Mouse (Mus musculus) stomach, embryonic 15.5 days (tissue): ENCODE results near the gene Zfp866. TPM values are rescaled to one million over a fixed set of nuclear protein-coding genes. Genes with fewer than 3 reads are reported as not detected.

Experiments
- ATAC-seq: fragments of 200-750 bp; cut with Nextera tagmentation; 2 replicates; pipeline ENCODE4 v1.8.0; 2017; ENCODE audit warnings: low read depth, moderate number of reproducible peaks, moderate TSS enrichment; ENCODE audit not compliant: insufficient read depth, low FRiP score
- H3K27ac ChIP-seq: fragments of 300-500 bp; sonication (generic); 2 replicates; pipeline ENCODE4 v1.5.1; 2015; ENCODE audit warnings: mild to moderate bottlenecking, inconsistent platforms
- H3K27me3 ChIP-seq: fragments of 300-500 bp; sonication (generic); replicated peaks from 2 replicates; pipeline ENCODE4 v1.6.1; 2015; ENCODE audit warnings: inconsistent platforms
- H3K36me3 ChIP-seq: fragments of 300-500 bp; sonication (generic); 2 replicates; pipeline ENCODE4 v1.6.1; 2015; ENCODE audit warnings: inconsistent platforms
- H3K4me1 ChIP-seq: fragments of 300-500 bp; sonication (generic); 2 replicates; pipeline ENCODE4 v1.6.1; 2015; ENCODE audit warnings: inconsistent platforms
- H3K4me2 ChIP-seq: fragments of 300-500 bp; sonication (generic); 2 replicates; pipeline ENCODE4 v1.6.1; 2015; ENCODE audit warnings: mild to moderate bottlenecking, inconsistent platforms
- H3K4me3 ChIP-seq: fragments of 300-500 bp; sonication (generic); replicated peaks from 2 replicates; pipeline ENCODE4 v1.5.1; 2015; ENCODE audit warnings: inconsistent platforms
- H3K9ac ChIP-seq: fragments of 300-500 bp; sonication (generic); 2 replicates; pipeline ENCODE4 v1.6.1; 2015; ENCODE audit warnings: inconsistent platforms
- H3K9me3 ChIP-seq: fragments of 300-500 bp; sonication (generic); 2 replicates; pipeline ENCODE4 v1.6.1; 2016; ENCODE audit warnings: inconsistent platforms
- WGBS: fragments of 180-500 bp; shearing (Covaris S2); methylation state at CpG from one replicate; pipeline ENCODE4 v1.1.7; 2015; 5-methylcytosine and 5-hydroxymethylcytosine counted together
- polyA plus RNA-seq: library from polyadenylated mRNA; unstranded; fragments of >200 nt; fragmentation: Nextera tagmentation; extraction: Ambion mirVana; gene quantifications from 2 replicates; pipeline ENCODE4 v1.2.1, GENCODE M21; 2015

Gene Zfp866
- polyA plus RNA-seq, 1 experiment from 2014 or later = 24.7 TPM

- 92% methylated on average over 4 of the region's 4 CpGs for WGBS
- Histone ChIP-seq H3K27me3 (no peaks in the 10 kb centered on the region), H3K4me3 (no peak overlapping the region), H3K36me3 (peaks cover 48% of the 10 kb centered on the region), H3K4me2 (no peak overlapping the region), H3K27ac (no peak overlapping the region), H3K9ac (no peak overlapping the region), H3K9me3 (no peaks in the 10 kb centered on the region), H3K4me1 (no peaks in the 10 kb centered on the region)
- ATAC-seq = no peak
Observed at GRCm38 (mm10) chr8:69761814-69762445, 29.0 kb downstream of the Zfp866 start.

GRCm38 (mm10) chr8:69758316-69758715 lies 32.7 kb downstream of the Zfp866 start:
- H3K4me1 ChIP-seq = no peaks in the 10 kb centered on the region
- H3K27ac ChIP-seq = no peak overlapping the region
- H3K4me3 ChIP-seq = no peak overlapping the region
- H3K9me3 ChIP-seq = no peaks in the 10 kb centered on the region
- no peak overlapping the region for H3K9ac ChIP-seq
- peaks cover 15% of the 10 kb centered on the region for H3K36me3 ChIP-seq
- no peak for ATAC-seq
- no peaks in the 10 kb centered on the region for H3K27me3 ChIP-seq
- 92% methylated on average over 5 of the region's 5 CpGs for WGBS
- H3K4me2 ChIP-seq = no peak overlapping the region

- Histone ChIP-seq H3K27ac (no peak overlapping the region), H3K36me3 (no peaks in the 10 kb centered on the region; the same call in 1 of the 2 replicates), H3K4me2 (no peak overlapping the region), H3K4me3 (no peak overlapping the region), H3K4me1 (no peaks in the 10 kb centered on the region), H3K27me3 (no peaks in the 10 kb centered on the region), H3K9ac (no peak overlapping the region), H3K9me3 (no peaks in the 10 kb centered on the region)
- WGBS = 85% methylated on average over 2 of the region's 2 CpGs
- no peak for ATAC-seq
Observed at GRCm38 (mm10) chr8:69752437-69752836, 38.5 kb downstream of the Zfp866 start.

GRCm38 (mm10) chr8:69749544-69750454 lies 41.2 kb downstream of the Zfp866 start, which contains the start of gene Zfp963:
Zfp963 (minus strand) TSS chr8:69749970.
- Histone ChIP-seq H3K9ac (peak within 1 kb of the TSS; percentile 95), H3K4me2 (peak within 1 kb of the TSS; percentile 47), H3K27me3 (no peaks in the 10 kb centered on the region), H3K36me3 (no peaks in the 10 kb centered on the region), H3K4me1 (no peaks in the 10 kb centered on the region), H3K27ac (peak within 1 kb of the TSS; percentile 99), H3K4me3 (peak within 1 kb of the TSS; percentile 79), H3K9me3 (no peaks in the 10 kb centered on the region)
- WGBS = 2% methylated on average over 48 of the region's 48 CpGs
- peak; percentile 99 for ATAC-seq

- H3K9ac ChIP-seq = no peak overlapping the region
- H3K9me3 ChIP-seq = no peaks in the 10 kb centered on the region
- 81% methylated on average over 2 of the region's 2 CpGs for WGBS
- no peak overlapping the region for H3K4me2 ChIP-seq
- ATAC-seq = no peak
- H3K36me3 ChIP-seq = no peaks in the 10 kb centered on the region
- no peak overlapping the region for H3K27ac ChIP-seq
- H3K4me3 ChIP-seq = no peak overlapping the region
- no peaks in the 10 kb centered on the region for H3K4me1 ChIP-seq
- no peaks in the 10 kb centered on the region for H3K27me3 ChIP-seq
Observed at GRCm38 (mm10) chr8:69741231-69741630, 49.7 kb downstream of the Zfp866 start.

GRCm38 (mm10) chr8:69740763-69741162 lies 50.2 kb downstream of the Zfp866 start:
- 84% methylated on average over 6 of the region's 6 CpGs for WGBS
- no peaks in the 10 kb centered on the region for H3K27me3 ChIP-seq
- no peak overlapping the region for H3K4me3 ChIP-seq
- H3K36me3 ChIP-seq = no peaks in the 10 kb centered on the region
- no peak overlapping the region for H3K9ac ChIP-seq
- H3K9me3 ChIP-seq = no peaks in the 10 kb centered on the region
- H3K27ac ChIP-seq = no peak overlapping the region
- no peaks in the 10 kb centered on the region for H3K4me1 ChIP-seq
- ATAC-seq = no peak
- no peak overlapping the region for H3K4me2 ChIP-seq

- no peak for ATAC-seq
- Histone ChIP-seq H3K4me3 (no peak overlapping the region), H3K4me1 (no peaks in the 10 kb centered on the region), H3K4me2 (no peak overlapping the region), H3K27ac (no peak overlapping the region), H3K9ac (no peak overlapping the region), H3K36me3 (no peaks in the 10 kb centered on the region), H3K27me3 (no peaks in the 10 kb centered on the region), H3K9me3 (no peaks in the 10 kb centered on the region)
- 75% methylated on average over 1 of the region's 1 CpGs for WGBS
Observed at GRCm38 (mm10) chr8:69735495-69735894, 55.5 kb downstream of the Zfp866 start.

GRCm38 (mm10) chr8:69717232-69717580 lies 73.8 kb downstream of the Zfp866 start:
- Histone ChIP-seq H3K4me2 (peak overlapping the region; percentile 63), H3K4me3 (peak overlapping the region; percentile 99), H3K9me3 (no peaks in the 10 kb centered on the region), H3K27ac (peak overlapping the region; percentile 59; the same call in 1 of the 2 replicates), H3K9ac (no peak overlapping the region), H3K27me3 (no peaks in the 10 kb centered on the region), H3K4me1 (peaks cover 10% of the 10 kb centered on the region), H3K36me3 (no peaks in the 10 kb centered on the region)
- ATAC-seq = peak; percentile 3; the same call in 1 of the 2 replicates
- WGBS = 40% methylated on average over 5 of the region's 5 CpGs

GRCm38 (mm10) chr8:69716403-69717231 lies 74.4 kb downstream of the Zfp866 start:
- under 1% methylated on average over 52 of the region's 52 CpGs for WGBS
- peak; percentile 99 for ATAC-seq

GRCm38 (mm10) chr8:69715366-69715765 lies 75.6 kb downstream of the Zfp866 start:
- peaks cover 10% of the 10 kb centered on the region for H3K4me1 ChIP-seq
- 79% methylated on average over 6 of the region's 6 CpGs for WGBS
- ATAC-seq = no peak
- no peaks in the 10 kb centered on the region for H3K36me3 ChIP-seq
- peak overlapping the region; percentile 63 for H3K4me2 ChIP-seq
- no peak overlapping the region for H3K27ac ChIP-seq
- H3K9ac ChIP-seq = no peak overlapping the region
- no peaks in the 10 kb centered on the region for H3K9me3 ChIP-seq
- H3K4me3 ChIP-seq = peak overlapping the region; percentile 18
- no peaks in the 10 kb centered on the region for H3K27me3 ChIP-seq

More at GRCm38 (mm10) chr8:69716403-69717231, 74.4 kb downstream of the Zfp866 start:
- H3K4me1 ChIP-seq = peaks cover 10% of the 10 kb centered on the region
- H3K27me3 ChIP-seq = no peaks in the 10 kb centered on the region
- peak overlapping the region; percentile 99 for H3K4me3 ChIP-seq
- peak overlapping the region; percentile 100 for H3K27ac ChIP-seq
- H3K9ac ChIP-seq = peak overlapping the region; percentile 100
- no peaks in the 10 kb centered on the region for H3K9me3 ChIP-seq
- peak overlapping the region; percentile 63 for H3K4me2 ChIP-seq
- no peaks in the 10 kb centered on the region for H3K36me3 ChIP-seq

- WGBS = 79% methylated on average over 8 of the region's 8 CpGs
- H3K4me2 ChIP-seq = no peak overlapping the region
- peaks cover 10% of the 10 kb centered on the region for H3K4me1 ChIP-seq
- H3K27me3 ChIP-seq = no peaks in the 10 kb centered on the region
- ATAC-seq = no peak
- no peak overlapping the region for H3K27ac ChIP-seq
- H3K9me3 ChIP-seq = no peaks in the 10 kb centered on the region
- H3K9ac ChIP-seq = no peak overlapping the region
- no peak overlapping the region for H3K4me3 ChIP-seq
- H3K36me3 ChIP-seq = peaks cover 17% of the 10 kb centered on the region
Observed at GRCm38 (mm10) chr8:69713516-69713915, 77.5 kb downstream of the Zfp866 start.
